Mouse (Mus musculus) liver, embryonic 16.5 days (tissue): ENCODE measurements at regions not wholly inside any gene's neighbourhood (a gene's known extent, or its start where the extent isn't known, plus 50 kb on each side); places are given as distances from the start of the nearest gene placed in this dataset.

Source experiments
- ATAC-seq: fragments of 200-750 bp; cut with Nextera tagmentation; 2 replicates; pipeline ENCODE4 v1.8.0; 2017; ENCODE audit warnings: low read depth, mild to moderate bottlenecking, moderate number of reproducible peaks, moderate library complexity
- H3K27ac ChIP-seq: fragments of 300-500 bp; sonication (generic); 2 replicates; pipeline ENCODE4 v1.5.1; 2014; ENCODE audit warnings: mild to moderate bottlenecking, low read length
- H3K27me3 ChIP-seq: fragments of 300-500 bp; sonication (generic); 2 replicates; pipeline ENCODE4 v1.6.1; 2014; ENCODE audit warnings: low read depth, low read length, mixed read lengths; ENCODE audit not compliant: control insufficient read depth, insufficient read depth
- H3K36me3 ChIP-seq: fragments of 300-500 bp; sonication (generic); 2 replicates; pipeline ENCODE4 v1.6.1; 2014; ENCODE audit warnings: mild to moderate bottlenecking; ENCODE audit not compliant: control insufficient read depth, insufficient read depth
- H3K4me1 ChIP-seq: fragments of 300-500 bp; sonication (generic); 2 replicates; pipeline ENCODE4 v1.6.1; 2014; ENCODE audit warnings: low read depth, low read length, mixed read lengths; ENCODE audit not compliant: control insufficient read depth
- H3K4me2 ChIP-seq: fragments of 300-500 bp; sonication (generic); 2 replicates; pipeline ENCODE4 v1.6.1; 2014; ENCODE audit warnings: low read depth, low read length, mixed read lengths
- H3K4me3 ChIP-seq: fragments of 300-500 bp; sonication (generic); 2 replicates; pipeline ENCODE4 v1.5.1; 2014; ENCODE audit warnings: low read depth, mild to moderate bottlenecking, low read length
- H3K9ac ChIP-seq: fragments of 300-500 bp; sonication (generic); 2 replicates; pipeline ENCODE4 v1.6.1; 2014; ENCODE audit warnings: low read depth, low read length
- H3K9me3 ChIP-seq: fragments of 300-500 bp; sonication (generic); replicated peaks from 2 replicates; pipeline ENCODE4 v1.6.1; 2016; ENCODE audit warnings: low read length; ENCODE audit not compliant: control insufficient read depth
- WGBS: fragments of 180-500 bp; shearing (Covaris S2); extraction: QIAGEN DNeasy Blood & Tissue Kit; methylation state at CpG from one replicate; pipeline ENCODE4 v1.1.7; 2014; ENCODE audit not compliant: insufficient replicate concordance; 5-methylcytosine and 5-hydroxymethylcytosine counted together

- H3K4me2 ChIP-seq = no peak overlapping the region
- no peak for ATAC-seq
- no peaks in the 10 kb centered on the region for H3K36me3 ChIP-seq
- H3K9ac ChIP-seq = no peak overlapping the region
- no peak overlapping the region for H3K4me3 ChIP-seq
- WGBS = 60% methylated on average over 2 of the region's 2 CpGs
- H3K27ac ChIP-seq = no peak overlapping the region
- H3K4me1 ChIP-seq = no peaks in the 10 kb centered on the region
- H3K27me3 ChIP-seq = no peaks in the 10 kb centered on the region
- H3K9me3 ChIP-seq = no peaks in the 10 kb centered on the region
These were observed 602.2 kb downstream of the Ets1 start for GRCm38 (mm10) chr9:33238190-33238589.

- H3K36me3 ChIP-seq = no peaks in the 10 kb centered on the region
- no peaks in the 10 kb centered on the region for H3K27me3 ChIP-seq
- H3K27ac ChIP-seq = no peak overlapping the region
- H3K9me3 ChIP-seq = no peaks in the 10 kb centered on the region
- no peak overlapping the region for H3K9ac ChIP-seq
- no peak for ATAC-seq
- no peak overlapping the region for H3K4me2 ChIP-seq
- 46% methylated on average over 2 of the region's 2 CpGs for WGBS
- H3K4me1 ChIP-seq = no peaks in the 10 kb centered on the region
- no peak overlapping the region for H3K4me3 ChIP-seq
These were observed 602.8 kb downstream of the Ets1 start for GRCm38 (mm10) chr9:33238846-33239245.

GRCm38 (mm10) chr9:33240506-33240905 is 604.5 kb downstream of the Ets1 start:
- Histone ChIP-seq H3K36me3 (no peaks in the 10 kb centered on the region), H3K9me3 (no peaks in the 10 kb centered on the region), H3K4me2 (no peak overlapping the region), H3K9ac (no peak overlapping the region), H3K27ac (no peak overlapping the region), H3K4me1 (no peaks in the 10 kb centered on the region), H3K27me3 (no peaks in the 10 kb centered on the region), H3K4me3 (no peak overlapping the region)
- ATAC-seq = no peak
- 24% methylated on average over 1 of the region's 1 CpGs for WGBS

DNA sequence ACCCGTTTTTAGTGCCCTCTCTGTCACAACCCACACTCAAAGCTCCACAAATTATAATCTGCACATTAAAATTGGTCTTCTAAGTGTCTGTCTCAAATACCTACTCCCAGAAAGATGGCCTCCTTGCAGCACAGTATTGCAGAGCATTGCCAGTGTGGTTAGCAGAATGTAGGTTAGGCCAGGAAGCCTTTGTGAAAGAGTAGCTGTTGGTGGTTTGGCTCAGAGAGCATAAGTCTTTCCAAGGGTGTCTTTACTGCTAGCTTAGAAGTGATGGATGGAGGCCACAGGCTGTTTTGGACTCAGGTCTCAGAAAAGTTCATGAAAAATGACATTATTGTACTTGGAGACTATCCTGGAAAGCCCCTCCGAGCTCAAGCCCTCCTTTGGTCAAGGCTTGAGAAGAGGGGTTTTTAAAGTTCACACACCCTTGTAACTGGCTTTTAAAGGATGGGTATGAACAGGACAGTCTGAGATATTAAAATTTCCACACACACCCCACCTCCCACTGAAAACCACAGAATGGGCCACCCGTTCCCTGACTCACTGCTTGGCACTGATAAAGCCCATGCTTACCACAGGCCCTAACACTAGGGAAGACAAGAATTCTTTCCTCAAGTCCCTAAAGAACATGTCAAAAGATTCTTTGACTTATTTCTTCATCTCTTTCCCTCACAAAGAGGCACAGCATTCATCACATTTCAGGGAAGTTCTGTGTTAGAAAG is 605.1 kb downstream of the Ets1 start:
- ATAC-seq = no peak
- WGBS = 32% methylated on average over 3 of the region's 3 CpGs

DNA sequence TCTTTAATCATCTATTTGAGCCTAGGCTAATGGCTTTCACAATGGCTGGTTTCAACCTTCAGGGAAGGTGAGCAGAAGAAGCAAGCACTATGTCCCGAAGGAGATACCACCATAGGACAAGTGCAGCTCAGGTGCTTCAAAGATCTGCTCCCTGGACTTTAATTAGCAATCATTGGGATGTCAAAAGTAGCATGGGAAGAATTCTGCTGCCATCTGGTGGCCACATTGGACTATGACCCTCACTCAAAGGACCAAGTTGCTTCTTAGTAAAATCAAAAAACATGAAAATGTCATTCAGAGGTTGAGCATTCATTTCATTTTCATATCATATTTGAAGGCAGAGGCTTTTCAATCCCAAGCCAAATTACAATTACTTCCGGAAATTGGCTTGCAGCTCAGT is 610.9 kb downstream of the Ets1 start:
- Histone ChIP-seq H3K27me3 (no peaks in the 10 kb centered on the region), H3K9ac (no peak overlapping the region), H3K4me3 (no peak overlapping the region), H3K4me1 (no peaks in the 10 kb centered on the region), H3K27ac (no peak overlapping the region), H3K36me3 (no peaks in the 10 kb centered on the region), H3K9me3 (no peaks in the 10 kb centered on the region), H3K4me2 (no peak overlapping the region)
- 17% methylated on average over 2 of the region's 2 CpGs for WGBS
- no peak for ATAC-seq

More for the DNA sequence above, 605.1 kb downstream of the Ets1 start:
- no peak overlapping the region for H3K4me2 ChIP-seq
- no peaks in the 10 kb centered on the region for H3K36me3 ChIP-seq
- H3K4me1 ChIP-seq = no peaks in the 10 kb centered on the region
- no peak overlapping the region for H3K4me3 ChIP-seq
- H3K27ac ChIP-seq = no peak overlapping the region
- no peaks in the 10 kb centered on the region for H3K9me3 ChIP-seq
- no peaks in the 10 kb centered on the region for H3K27me3 ChIP-seq
- H3K9ac ChIP-seq = no peak overlapping the region

- ATAC-seq = no peak
- no peak overlapping the region for H3K4me3 ChIP-seq
- no peak overlapping the region for H3K4me2 ChIP-seq
- no peak overlapping the region for H3K9ac ChIP-seq
- H3K27me3 ChIP-seq = no peaks in the 10 kb centered on the region
- WGBS = 55% methylated on average over 6 of the region's 6 CpGs
- no peaks in the 10 kb centered on the region for H3K9me3 ChIP-seq
- no peaks in the 10 kb centered on the region for H3K4me1 ChIP-seq
- H3K27ac ChIP-seq = no peak overlapping the region
- H3K36me3 ChIP-seq = no peaks in the 10 kb centered on the region
These were observed 622.2 kb downstream of the Ets1 start for GRCm38 (mm10) chr9:33258241-33258640.

GRCm38 (mm10) chr9:33260171-33260570 is 624.1 kb downstream of the Ets1 start:
- H3K36me3 ChIP-seq = no peaks in the 10 kb centered on the region
- H3K9ac ChIP-seq = no peak overlapping the region
- H3K4me1 ChIP-seq = no peaks in the 10 kb centered on the region
- ATAC-seq = no peak
- no peaks in the 10 kb centered on the region for H3K27me3 ChIP-seq
- H3K4me3 ChIP-seq = no peak overlapping the region
- H3K27ac ChIP-seq = no peak overlapping the region
- no peaks in the 10 kb centered on the region for H3K9me3 ChIP-seq
- 30% methylated on average over 4 of the region's 4 CpGs for WGBS
- H3K4me2 ChIP-seq = no peak overlapping the region

DNA sequence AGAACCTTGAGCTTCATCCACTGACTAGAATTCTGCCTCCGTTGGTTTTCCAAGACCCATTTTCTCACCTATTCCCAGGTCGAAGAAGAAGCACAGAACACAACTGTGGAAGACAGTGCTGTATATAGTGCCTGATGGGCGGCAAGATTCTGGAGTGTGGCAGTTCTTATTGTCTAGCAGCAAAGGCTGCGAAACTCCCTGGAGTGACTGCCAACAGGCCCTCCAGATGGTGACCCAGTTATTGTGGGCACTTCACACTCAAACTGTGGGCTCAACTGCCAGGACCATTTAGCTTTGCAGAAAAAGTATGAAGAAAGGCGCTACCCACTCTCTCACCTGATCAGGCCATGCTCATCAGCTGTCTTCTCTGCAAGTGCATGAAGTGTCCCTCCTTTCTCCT is 653.4 kb downstream of the Ets1 start:
- Histone ChIP-seq H3K9ac (no peak overlapping the region), H3K27ac (no peak overlapping the region), H3K27me3 (no peaks in the 10 kb centered on the region), H3K4me1 (no peaks in the 10 kb centered on the region), H3K4me2 (no peak overlapping the region), H3K36me3 (no peaks in the 10 kb centered on the region), H3K4me3 (no peak overlapping the region), H3K9me3 (no peaks in the 10 kb centered on the region)
- ATAC-seq = no peak
- 58% methylated on average over 5 of the region's 5 CpGs for WGBS

GRCm38 (mm10) chr9:33292116-33292515 is 656.1 kb downstream of the Ets1 start:
- no peak overlapping the region for H3K9ac ChIP-seq
- H3K27ac ChIP-seq = no peak overlapping the region
- ATAC-seq = no peak
- H3K9me3 ChIP-seq = no peaks in the 10 kb centered on the region
- H3K4me3 ChIP-seq = no peak overlapping the region
- no peaks in the 10 kb centered on the region for H3K4me1 ChIP-seq
- no peak overlapping the region for H3K4me2 ChIP-seq
- no peaks in the 10 kb centered on the region for H3K27me3 ChIP-seq
- H3K36me3 ChIP-seq = no peaks in the 10 kb centered on the region
